Mouse (Mus musculus) lung, postnatal 0 days (tissue): Measurements from ENCODE around the gene Abhd16b.

Experiments
- CTCF ChIP-seq: IDR thresholded peaks from 2 replicates; pipeline ENCODE4 v1.5.1; 2016; ENCODE audit warnings: antibody characterized with exemption, mild to moderate bottlenecking
- EP300 ChIP-seq: IDR thresholded peaks from 2 replicates; pipeline ENCODE4 v1.6.1; 2016; ENCODE audit warnings: antibody characterized with exemption, mild to moderate bottlenecking, control low read depth

DNA sequence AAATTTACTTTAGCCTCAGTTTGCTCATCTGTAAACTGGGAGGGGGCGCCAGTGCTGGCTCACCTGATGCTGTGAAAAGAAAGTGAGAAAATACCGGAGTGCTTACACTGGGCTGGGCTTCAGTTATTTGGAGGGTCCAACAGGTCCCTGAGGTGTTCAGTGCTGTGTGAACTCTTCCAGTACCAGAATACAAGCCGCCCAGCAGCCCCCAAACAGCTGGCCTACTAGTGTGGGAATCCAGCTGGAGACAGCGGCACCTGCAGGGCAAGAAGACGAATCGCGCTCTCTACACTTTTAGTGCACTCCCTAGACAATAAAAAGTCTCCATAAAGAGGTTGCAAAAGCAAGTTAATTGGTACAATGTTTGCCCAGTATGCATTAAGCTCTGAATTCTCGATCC, 3.3 kb downstream of the Abhd16b start:
- no peak for TF ChIP-seq EP300
- peak; percentile 79 for TF ChIP-seq CTCF
